Mouse (Mus musculus): ENCODE results near the gene Xndc1. TPM values are rescaled to one million over a fixed set of nuclear protein-coding genes. Genes with fewer than 3 reads are reported as not detected.

Gene Xndc1
- 15.5 and 16.8 TPM in 2 replicates for polyA plus RNA-seq (2012; rRNA removed)

DNA sequence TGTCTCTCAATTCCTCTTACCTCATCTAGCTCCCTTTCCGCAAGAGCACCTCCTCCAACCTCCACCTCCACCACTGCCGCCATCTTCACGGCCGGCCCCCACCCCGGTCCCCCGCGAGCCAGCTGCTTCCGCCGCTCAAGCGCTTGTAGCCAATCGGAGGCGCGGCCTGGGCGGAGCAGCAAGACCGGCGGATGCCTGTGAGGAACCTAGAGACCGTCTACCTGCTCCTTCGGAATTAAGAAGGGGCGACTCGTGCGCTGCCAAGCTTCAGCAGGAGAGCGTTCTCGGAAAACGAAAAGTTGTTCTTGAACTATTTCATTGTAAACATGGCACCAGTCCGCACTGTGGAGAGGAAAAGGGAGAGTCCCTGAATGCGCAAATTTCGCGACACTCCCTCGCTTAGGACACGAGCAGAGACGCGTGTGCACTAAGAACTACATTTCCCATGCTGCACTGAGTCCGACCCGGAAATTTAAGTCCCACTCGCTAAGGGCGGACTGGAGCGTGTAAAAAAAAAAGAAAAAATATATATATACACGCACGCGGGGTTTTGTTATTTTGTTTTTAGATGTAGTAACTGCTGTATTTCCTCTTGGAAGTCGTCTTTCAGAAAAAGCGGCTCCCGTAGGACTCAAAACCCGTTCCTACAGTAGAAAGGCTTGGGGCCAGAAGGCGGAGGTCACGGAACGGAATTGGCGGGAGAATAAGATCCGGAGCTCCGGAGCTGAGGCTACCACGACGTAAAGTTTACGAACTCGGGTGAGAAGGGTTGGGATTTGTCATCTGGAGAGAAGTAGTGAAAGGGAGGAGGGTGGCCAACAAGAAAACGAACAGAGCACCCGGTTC is at the start of gene Xndc1, which contains the start of the genes Rnf121 and Xntrpc:
TSS of gene Xndc1 (plus strand) at position 466 of the 846 bp plus-strand sequence.
TSS of gene Rnf121 (minus strand) at position 424 of the 846 bp plus-strand sequence.
TSS of gene Xntrpc (plus strand) at position 668 of the 846 bp plus-strand sequence.

DNA sequence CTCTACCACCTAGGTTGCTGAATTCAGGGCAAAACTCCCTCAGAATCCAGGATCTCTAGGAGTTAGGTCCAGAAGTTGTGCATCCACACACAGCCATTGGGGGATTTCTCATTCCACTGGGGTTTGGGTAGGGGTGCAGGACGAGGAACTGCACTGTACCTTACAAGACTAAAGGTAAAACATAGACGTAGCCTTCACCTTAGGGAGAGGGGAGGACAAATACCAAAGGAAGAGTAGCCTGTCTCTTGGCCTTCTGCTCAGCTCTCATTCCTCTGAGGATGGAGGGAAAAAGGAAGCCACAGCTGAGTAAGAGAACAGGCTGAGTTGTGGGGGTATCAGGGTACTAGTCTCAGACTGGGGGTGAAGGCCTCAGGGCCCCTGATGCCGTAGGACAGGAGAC is 46.7 kb upstream of the Xndc1 start, which contains the start of gene Il18bp:
TSS of gene Il18bp (minus strand) at position 101 of the 400 bp plus-strand sequence.

DNA sequence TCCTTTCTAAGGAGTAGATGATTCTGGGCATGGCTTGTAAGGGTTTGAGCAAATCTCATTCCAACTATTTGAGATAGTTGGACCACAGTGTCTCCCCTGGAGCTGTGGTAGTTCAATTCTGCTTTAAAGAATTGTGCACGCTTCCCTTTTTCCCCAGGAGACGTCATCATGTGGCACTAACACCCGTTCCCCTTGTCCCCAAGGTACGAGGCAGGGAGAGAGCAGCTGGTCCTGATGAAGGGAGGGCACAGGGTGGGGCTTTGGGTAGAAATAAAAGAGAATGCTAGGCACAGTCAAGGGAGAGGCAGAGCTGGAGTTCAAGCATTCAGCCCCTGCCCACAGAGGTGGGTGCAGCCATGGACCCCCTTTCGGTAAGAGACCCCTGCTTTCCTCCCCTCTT is 17.5 kb downstream of the Xndc1 start, which contains the start of gene Trpc2:
TSS of gene Trpc2 (plus strand) at position 301 of the 400 bp plus-strand sequence.

GRCm38 (mm10) chr7:102101487-102101886 is 36.2 kb downstream of the Xndc1 start, which contains the start of gene Art1:
Art1 (plus strand) TSS chr7:102101743.

GRCm38 (mm10) chr7:102109171-102109570 is 43.9 kb downstream of the Xndc1 start, which contains the start of gene Art5:
Art5 (minus strand) TSS chr7:102109489.

DNA sequence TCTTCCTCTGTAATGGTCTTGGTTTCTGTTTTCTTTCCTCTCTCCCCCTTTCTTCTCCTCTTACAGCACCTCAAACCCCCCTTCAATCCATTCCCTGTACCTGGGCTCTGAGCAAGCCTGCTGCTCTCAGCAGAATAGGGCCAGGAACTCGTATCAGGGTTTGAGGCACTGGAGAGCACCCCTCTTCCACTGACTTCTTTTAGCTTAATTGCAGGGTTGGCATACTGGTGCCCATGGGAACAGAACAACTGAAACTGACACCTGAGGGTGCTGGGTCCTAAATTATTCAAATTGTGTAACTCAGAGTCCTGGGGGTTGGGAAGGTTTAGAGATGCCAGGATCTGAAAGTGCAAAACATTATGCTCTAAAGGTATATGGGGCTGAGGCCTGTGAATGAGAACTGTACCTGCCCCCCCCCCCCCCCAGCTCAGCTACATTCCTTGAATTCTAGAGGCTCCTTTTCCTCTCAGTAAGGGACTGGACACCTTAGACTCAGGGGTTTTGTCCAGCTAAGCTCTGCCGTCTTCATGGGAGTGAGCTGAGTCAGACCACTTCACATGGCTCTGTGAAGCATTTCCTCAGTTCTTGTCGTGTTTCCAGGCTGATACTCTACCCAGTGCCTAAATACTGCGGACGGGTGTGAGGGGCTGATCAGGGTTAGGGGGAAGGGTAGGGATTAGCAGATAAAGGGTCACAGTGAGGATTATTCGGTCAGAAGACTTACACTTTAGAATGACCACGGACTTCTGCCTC is 51.4 kb downstream of the Xndc1 start, which contains the start of gene Chrna10:
TSS of gene Chrna10 (minus strand) at position 250 of the 753 bp plus-strand sequence.

Other genes with a start within 250 kb of the Xndc1 start
- gene Phox2a, start 247.2 kb upstream of the Xndc1 start, polyA plus RNA-seq (2012; rRNA removed) = not detected in 2 replicates
- gene Inppl1, start 227.3 kb upstream of the Xndc1 start, polyA plus RNA-seq (2012; rRNA removed) = 4.6 TPM in 2 replicates
- gene Folr2, start 208.3 kb upstream of the Xndc1 start, polyA plus RNA-seq (2012; rRNA removed) = 7.9 and 8.4 TPM in 2 replicates
- gene Anapc15, start 201.8 kb upstream of the Xndc1 start, polyA plus RNA-seq (2012; rRNA removed) = 59.8 and 64.5 TPM in 2 replicates
- gene Folr1, start 194.7 kb upstream of the Xndc1 start, polyA plus RNA-seq (2012; rRNA removed) = 0.18 and 0.37 TPM in 2 replicates
- 58.7 and 64.3 TPM in 2 replicates for gene Lamtor1, start 159.6 kb upstream of the Xndc1 start, polyA plus RNA-seq (2012; rRNA removed)
- gene Tomt, start 159.2 kb upstream of the Xndc1 start, polyA plus RNA-seq (2012; rRNA removed) = 0.11 and 0.12 TPM in 2 replicates
- gene Lrrc51, start 131.6 kb upstream of the Xndc1 start, polyA plus RNA-seq (2012; rRNA removed) = 1.1 and 1.4 TPM in 2 replicates
- gene Numa1, start 131.4 kb upstream of the Xndc1 start, polyA plus RNA-seq (2012; rRNA removed) = 23.8 and 28.1 TPM in 2 replicates
- gene Il18bp, start 46.8 kb upstream of the Xndc1 start, polyA plus RNA-seq (2012; rRNA removed) = 9.0 and 12.3 TPM in 2 replicates
- 17.6 and 17.7 TPM in 2 replicates for gene Rnf121, start within 50 bp of the Xndc1 start, polyA plus RNA-seq (2012; rRNA removed)
- 0.98 and 1.3 TPM in 2 replicates for gene Xntrpc, start 202 bp downstream of the Xndc1 start, polyA plus RNA-seq (2012; rRNA removed)
- 0.06 TPM in 1 of 2 replicates, not detected in the other for gene Trpc2, start 17.6 kb downstream of the Xndc1 start, polyA plus RNA-seq (2012; rRNA removed)
- 0.03 and 0.41 TPM in 2 replicates for gene Art1, start 36.2 kb downstream of the Xndc1 start, polyA plus RNA-seq (2012; rRNA removed)
- gene Art5, start 44.0 kb downstream of the Xndc1 start, polyA plus RNA-seq (2012; rRNA removed) = 0.09 and 0.16 TPM in 2 replicates
- 0.01 TPM in 1 of 2 replicates, not detected in the other for gene Chrna10, start 51.3 kb downstream of the Xndc1 start, polyA plus RNA-seq (2012; rRNA removed)
- 8.2 and 10.7 TPM in 2 replicates for gene Nup98, start 144.7 kb downstream of the Xndc1 start, polyA plus RNA-seq (2012; rRNA removed)
- gene Pgap2, start 144.7 kb downstream of the Xndc1 start, polyA plus RNA-seq (2012; rRNA removed) = 13.1 and 14.6 TPM in 2 replicates
- 22.4 and 34.0 TPM in 2 replicates for gene Rhog, start 190.5 kb downstream of the Xndc1 start, polyA plus RNA-seq (2012; rRNA removed)
- gene Stim1, start 202.3 kb downstream of the Xndc1 start, polyA plus RNA-seq (2012; rRNA removed) = 7.8 and 7.9 TPM in 2 replicates